Mouse (Mus musculus): ENCODE measurements at regions not wholly inside any gene's neighbourhood (a gene's known extent, or its start where the extent isn't known, plus 50 kb on each side); places are given as distances from the start of the nearest gene placed in this dataset.

GRCm38 (mm10) chr10:11724775-11725174 lies 381.6 kb downstream of the Epm2a start:
- TF ChIP-seq TAL1 (IDR thresholded peaks at IDR 0.05; ENCODE audit: low read length), result no peak
- no peak for TF ChIP-seq TCF12 (IDR thresholded peaks at IDR 0.05; ENCODE audit: low read depth, low read length)
- TF ChIP-seq SIN3A (IDR thresholded peaks at IDR 0.05; ENCODE audit: low read length), result no peak
- no peak for TF ChIP-seq ZC3H11A (IDR thresholded peaks at IDR 0.05; ENCODE audit: low read depth, low read length)
- TF ChIP-seq TBP (IDR thresholded peaks at IDR 0.05; ENCODE audit: low read depth, low read length), result no peak
- TF ChIP-seq POLR2AphosphoS5 (IDR thresholded peaks at IDR 0.05; ENCODE audit: borderline replicate concordance, low read depth, low read length), result no peak
- no peak for TF ChIP-seq CHD2 (IDR thresholded peaks at IDR 0.05; ENCODE audit: low read length)
- TF ChIP-seq CHD1 (IDR thresholded peaks at IDR 0.05; ENCODE audit: low read depth, low read length), result no peak
- no peak for TF ChIP-seq ZNF384 (IDR thresholded peaks at IDR 0.05; ENCODE audit: low read depth, low read length)
- no peak for TF ChIP-seq ZKSCAN1 (IDR thresholded peaks at IDR 0.05; ENCODE audit: low read depth, low read length)
- TF ChIP-seq USF2 (IDR thresholded peaks at IDR 0.05; ENCODE audit: borderline replicate concordance in 1 of 2, insufficient read depth in 1 of 2, low read depth in 1 of 2, low read length in 2 of 2), result no peak
- Histone ChIP-seq H3K4me1 (ENCODE audit: control insufficient read depth in 1 of 2, insufficient read depth in 2 of 2, low read length in 2 of 2) (no peaks in the 10 kb centered on the region), H3K9ac (ENCODE audit: control insufficient read depth, low read depth, low read length, poor library complexity, severe bottlenecking) (no peak overlapping the region), H3K27ac (ENCODE audit: control insufficient read depth, low read depth, low read length) (no peak overlapping the region), H3K79me2 (ENCODE audit: control insufficient read depth, insufficient read depth, low read length, poor library complexity) (no peaks in the 10 kb centered on the region), H3K27me3 (ENCODE audit: control insufficient read depth in 1 of 2, insufficient read depth in 2 of 2, low read length in 2 of 2) (no peaks in the 10 kb centered on the region; a peak in 1 of 4 replicates), H3K9me3 (replicated peaks; ENCODE audit: insufficient read depth, low read length) (no peaks in the 10 kb centered on the region), H3K36me3 (ENCODE audit: control insufficient read depth in 1 of 2, insufficient read depth in 2 of 2, low read length in 2 of 2) (no peaks in the 10 kb centered on the region), H3K4me3 (ENCODE audit: control insufficient read depth in 1 of 2, insufficient read depth in 1 of 2, low read depth in 2 of 2, low read length in 2 of 2) (no peak overlapping the region)
- no peak for DNase-seq (ENCODE audit: low read depth, low spot score)

- H3K9me3 ChIP-seq (replicated peaks; ENCODE audit: insufficient read depth, low read length), result no peaks in the 10 kb centered on the region
- H3K79me2 ChIP-seq (ENCODE audit: control insufficient read depth, insufficient read depth, low read length, poor library complexity), result no peaks in the 10 kb centered on the region
- DNase-seq (ENCODE audit: low read depth, low spot score), result peak; percentile 2
- H3K4me3 ChIP-seq (ENCODE audit: control insufficient read depth in 1 of 2, insufficient read depth in 1 of 2, low read depth in 2 of 2, low read length in 2 of 2), result no peak overlapping the region
- H3K9ac ChIP-seq (ENCODE audit: control insufficient read depth, low read depth, low read length, poor library complexity, severe bottlenecking), result no peak overlapping the region
- no peaks in the 10 kb centered on the region for H3K36me3 ChIP-seq (ENCODE audit: control insufficient read depth in 1 of 2, insufficient read depth in 2 of 2, low read length in 2 of 2)
- no peaks in the 10 kb centered on the region for H3K4me1 ChIP-seq (ENCODE audit: control insufficient read depth in 1 of 2, insufficient read depth in 2 of 2, low read length in 2 of 2)
- TF ChIP-seq BHLHE40 (IDR thresholded peaks at IDR 0.05; ENCODE audit: borderline replicate concordance, low read depth, low read length) (no peak), GATA1 (IDR thresholded peaks at IDR 0.05; ENCODE audit: low read depth, low read length) (no peak), MXI1 (IDR thresholded peaks at IDR 0.05; ENCODE audit: low read depth, low read length) (no peak), TAL1 (IDR thresholded peaks at IDR 0.05; ENCODE audit: low read length) (no peak), MAX (IDR thresholded peaks at IDR 0.05; ENCODE audit: low read length) (no peak), ZKSCAN1 (IDR thresholded peaks at IDR 0.05; ENCODE audit: low read depth, low read length) (no peak), POLR2AphosphoS2 (IDR thresholded peaks at IDR 0.05; ENCODE audit: low read length) (no peak), TCF12 (IDR thresholded peaks at IDR 0.05; ENCODE audit: low read depth, low read length) (no peak), SMC3 (IDR thresholded peaks at IDR 0.05; ENCODE audit: low read depth, low read length) (no peak), POLR2AphosphoS5 (IDR thresholded peaks at IDR 0.05; ENCODE audit: borderline replicate concordance, low read depth, low read length) (no peak), MYB (IDR thresholded peaks at IDR 0.05; ENCODE audit: low read depth, low read length) (no peak), ZNF384 (IDR thresholded peaks at IDR 0.05; ENCODE audit: low read depth, low read length) (no peak), ZMIZ1 (IDR thresholded peaks at IDR 0.05; ENCODE audit: low read depth, low read length) (no peak), RCOR1 (IDR thresholded peaks at IDR 0.05; ENCODE audit: low read depth, low read length) (no peak), SIN3A (IDR thresholded peaks at IDR 0.05; ENCODE audit: low read length) (no peak), E2F4 (IDR thresholded peaks at IDR 0.05; ENCODE audit: borderline replicate concordance, low read depth, low read length) (no peak), MAZ (IDR thresholded peaks at IDR 0.05; ENCODE audit: low read depth, low read length) (no peak), MAFK (IDR thresholded peaks at IDR 0.05; ENCODE audit: borderline replicate concordance, low read depth, low read length) (no peak), JUND (IDR thresholded peaks at IDR 0.05; ENCODE audit: low read depth, low read length) (no peak)
- no peak overlapping the region for H3K27ac ChIP-seq (ENCODE audit: control insufficient read depth, low read depth, low read length)
- no peaks in the 10 kb centered on the region; a peak in 1 of 4 replicates for H3K27me3 ChIP-seq (ENCODE audit: control insufficient read depth in 1 of 2, insufficient read depth in 2 of 2, low read length in 2 of 2)
These were observed 386.3 kb downstream of the Epm2a start for GRCm38 (mm10) chr10:11729536-11729935.

Data from MEL (cell line).